Mouse (Mus musculus) brain, embryonic 14.5 days (tissue): ENCODE results near the gene 2010106E10Rik. TPM values are rescaled to one million over a fixed set of nuclear protein-coding genes. Genes with fewer than 3 reads are reported as not detected.

Experiments
- DNase-seq: peaks from one replicate; pipeline ENCODE4 v3.0.0-alpha.2; 2011; ENCODE audit warnings: low read depth
- CTCF ChIP-seq: fragments of 200-500 bp; IDR thresholded peaks from 2 replicates; pipeline ENCODE4 v1.5.1; 2012; ENCODE audit warnings: inconsistent platforms, mild to moderate bottlenecking, moderate library complexity, borderline replicate concordance; ENCODE audit not compliant: insufficient read depth, insufficient read length; ENCODE audit errors: extremely low read depth
- POLR2A ChIP-seq: fragments of 200-500 bp; IDR thresholded peaks from 2 replicates; pipeline ENCODE4 v1.6.1; 2012; ENCODE audit warnings: mild to moderate bottlenecking, inconsistent platforms, borderline replicate concordance; ENCODE audit not compliant: poor library complexity, insufficient read depth, insufficient read length, severe bottlenecking; ENCODE audit errors: extremely low read depth
- polyA plus RNA-seq: library from polyadenylated mRNA; depleted of rRNA; stranded (reverse); fragments of >200 nt; gene quantifications from 2 replicates; pipeline ENCODE4 v1.2.3, GENCODE M21; 2012; rRNA removed

Gene 2010106E10Rik
- polyA plus RNA-seq: not detected in 2 replicates

GRCm38 (mm10) chrX:112494974-112495373, at the start of gene 2010106E10Rik:
Gene 2010106E10Rik, plus strand, starts transcription at chrX:112495274.
- DNase-seq: no peak
- TF ChIP-seq POLR2A (no peak), CTCF (no peak)

- DNase-seq: no peak
- TF ChIP-seq POLR2A (no peak), CTCF (no peak)
These were observed 10.6 kb downstream of the 2010106E10Rik start for GRCm38 (mm10) chrX:112505651-112506050.

DNA sequence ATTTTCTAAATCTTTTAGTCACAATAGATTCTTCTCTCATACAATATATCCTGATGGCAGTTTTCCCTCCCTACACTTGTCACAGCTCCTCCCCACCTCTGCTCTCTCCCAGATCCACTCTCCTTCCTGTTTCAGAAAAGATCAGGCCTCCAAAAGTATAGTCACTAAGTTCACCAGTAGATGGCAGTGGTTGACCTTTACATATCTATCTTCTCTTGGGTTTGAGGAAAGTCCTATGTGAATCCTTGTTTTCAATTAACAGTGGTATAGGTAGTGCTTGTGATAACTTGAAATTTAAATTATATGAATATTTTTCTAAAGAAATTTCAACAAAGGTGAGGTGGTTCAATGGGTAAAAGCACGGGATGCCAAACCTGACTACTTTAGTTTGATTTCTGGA, 29.7 kb downstream of the 2010106E10Rik start:
- DNase-seq: peak; percentile 70

GRCm38 (mm10) chrX:112543115-112543514, 48.0 kb downstream of the 2010106E10Rik start:
- DNase-seq: no peak
- TF ChIP-seq POLR2A: no peak
- no peak for TF ChIP-seq CTCF

More for the DNA sequence above, 29.7 kb downstream of the 2010106E10Rik start:
- TF ChIP-seq POLR2A (no peak), CTCF (peak; percentile 27; the same call in 1 of the 2 replicates)

- peak; percentile 7 for DNase-seq
- TF ChIP-seq CTCF (no peak), POLR2A (no peak)
These were observed 72.6 kb downstream of the 2010106E10Rik start for GRCm38 (mm10) chrX:112567716-112568115.

DNA sequence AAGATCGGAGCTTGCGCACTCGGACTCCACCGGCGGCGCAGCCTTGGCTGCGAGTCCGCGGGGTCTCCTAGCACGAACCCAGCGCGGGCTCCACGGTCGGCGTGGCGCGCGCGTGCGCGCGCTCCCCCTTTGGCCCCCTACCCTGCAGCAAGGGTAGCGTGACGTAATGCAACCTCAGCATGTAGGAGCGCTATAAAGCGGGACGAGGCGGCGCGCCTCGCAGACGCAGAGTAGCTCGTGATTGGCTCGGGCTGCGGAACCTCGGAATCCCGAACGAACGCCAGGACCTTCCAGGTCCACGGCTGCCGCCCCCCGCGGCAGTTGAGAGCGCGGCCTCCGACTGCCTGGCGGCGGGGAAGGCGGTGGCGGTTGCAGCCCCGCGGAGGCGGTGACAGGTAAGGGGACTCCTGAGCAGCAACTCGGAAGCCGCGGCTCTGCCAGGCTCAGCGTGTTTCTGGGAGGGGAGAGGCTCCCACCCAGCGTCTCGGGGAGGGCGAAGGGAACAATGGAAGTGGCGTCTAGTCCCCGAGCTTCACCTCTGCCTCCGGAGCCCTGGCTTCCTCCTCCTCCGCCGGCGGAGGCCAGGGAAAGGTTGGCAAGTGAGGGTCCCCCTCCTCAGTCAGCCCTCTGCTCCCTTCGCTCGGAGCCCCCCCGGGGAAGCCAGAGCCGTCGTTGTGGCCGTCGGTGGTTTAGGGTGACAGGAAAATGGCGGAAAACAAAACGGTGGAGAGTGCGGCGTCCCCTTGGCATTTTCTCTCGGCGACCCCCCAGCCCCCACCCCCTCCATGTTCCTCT, 105.6 kb downstream of the 2010106E10Rik start, which contains the start of gene Zfp711:
Gene Zfp711 (plus strand): TSS at position 16 of the 795 bp plus-strand sequence.
- DNase-seq: peak; percentile 96
- TF ChIP-seq POLR2A: peak; percentile 67
- TF ChIP-seq CTCF: no peak

- TF ChIP-seq POLR2A (0 out of 2 replicates have a peak, but pooled peaks have one; percentile 4), CTCF (no peak)
- DNase-seq: peak; percentile 80
These were observed 106.4 kb downstream of the 2010106E10Rik start for GRCm38 (mm10) chrX:112601306-112602120.

Other genes starting within 250 kb of the 2010106E10Rik start
- gene Apool, start 183.9 kb upstream of the 2010106E10Rik start, polyA plus RNA-seq: 7.6 and 8.4 TPM in 2 replicates
- gene Satl1, start 88.5 kb upstream of the 2010106E10Rik start, polyA plus RNA-seq: not detected in 2 replicates
- 24.0 and 27.6 TPM in 2 replicates for gene Zfp711, start 105.3 kb downstream of the 2010106E10Rik start, polyA plus RNA-seq
- 0.10 TPM in 2 replicates for gene Pof1b, start 203.4 kb downstream of the 2010106E10Rik start, polyA plus RNA-seq